Mouse (Mus musculus) neural tube, embryonic 11.5 days (tissue): ENCODE results near the gene Kiss1r. TPM values are rescaled to one million over a fixed set of nuclear protein-coding genes. Genes with fewer than 3 reads are reported as not detected.
"Not testable (repeated sequence)": the region's sequence is repeated elsewhere in the genome, so short reads cannot be mapped to it uniquely, and the experiment has no call there.

Experiments
- ATAC-seq: fragments of 200-750 bp; cut with Nextera tagmentation; 2 replicates; pipeline ENCODE4 v1.8.0; 2017; ENCODE audit warnings: moderate number of reproducible peaks, mild to moderate bottlenecking, moderate TSS enrichment, moderate library complexity; ENCODE audit not compliant: insufficient read depth, low FRiP score, low TSS enrichment
- DNase-seq: peaks from one replicate; pipeline ENCODE4 v3.0.0-alpha.2; 2015; ENCODE audit warnings: low spot score
- H3K27ac ChIP-seq: fragments of 300-500 bp; sonication (generic); 2 replicates; pipeline ENCODE4 v1.5.1; 2014; ENCODE audit warnings: low read depth, mild to moderate bottlenecking, low read length
- H3K27me3 ChIP-seq: fragments of 300-500 bp; sonication (generic); 2 replicates; pipeline ENCODE4 v1.6.1; 2014; ENCODE audit warnings: mild to moderate bottlenecking, low read length, mixed read lengths; ENCODE audit not compliant: control insufficient read depth, insufficient read depth
- H3K36me3 ChIP-seq: fragments of 300-500 bp; sonication (generic); 2 replicates; pipeline ENCODE4 v1.6.1; 2014; ENCODE audit warnings: mild to moderate bottlenecking, low read length, moderate library complexity, mixed read lengths; ENCODE audit not compliant: control insufficient read depth, insufficient read depth
- H3K4me1 ChIP-seq: fragments of 300-500 bp; sonication (generic); 2 replicates; pipeline ENCODE4 v1.6.1; 2014; ENCODE audit warnings: low read length, mixed read lengths; ENCODE audit not compliant: control insufficient read depth, insufficient read depth
- H3K4me2 ChIP-seq: fragments of 300-500 bp; sonication (generic); 2 replicates; pipeline ENCODE4 v1.6.1; 2014; ENCODE audit warnings: low read depth, mild to moderate bottlenecking, moderate library complexity
- H3K4me3 ChIP-seq: fragments of 300-500 bp; sonication (generic); 2 replicates; pipeline ENCODE4 v1.5.1; 2014; ENCODE audit warnings: low read depth, low read length
- H3K9ac ChIP-seq: fragments of 300-500 bp; sonication (generic); 2 replicates; pipeline ENCODE4 v1.6.1; 2014; ENCODE audit warnings: mild to moderate bottlenecking, low read length
- H3K9me3 ChIP-seq: fragments of 300-500 bp; sonication (generic); 2 replicates; pipeline ENCODE4 v1.6.1; 2016; ENCODE audit warnings: low read length; ENCODE audit not compliant: control insufficient read depth
- WGBS: fragments of 180-500 bp; shearing (Covaris S2); extraction: QIAGEN DNeasy Blood & Tissue Kit; methylation state at CpG from one replicate; pipeline ENCODE4 v1.1.7; 2014; 5-methylcytosine and 5-hydroxymethylcytosine counted together
- polyA plus RNA-seq: library from polyadenylated mRNA; unstranded; fragments of >200 nt; fragmentation: Nextera tagmentation; extraction: Ambion mirVana; gene quantifications from 2 replicates; pipeline ENCODE4 v1.2.1, GENCODE M21; 2014

Gene Kiss1r
- polyA plus RNA-seq, 1 experiment from 2014 or later, result 0.80 TPM

DNA sequence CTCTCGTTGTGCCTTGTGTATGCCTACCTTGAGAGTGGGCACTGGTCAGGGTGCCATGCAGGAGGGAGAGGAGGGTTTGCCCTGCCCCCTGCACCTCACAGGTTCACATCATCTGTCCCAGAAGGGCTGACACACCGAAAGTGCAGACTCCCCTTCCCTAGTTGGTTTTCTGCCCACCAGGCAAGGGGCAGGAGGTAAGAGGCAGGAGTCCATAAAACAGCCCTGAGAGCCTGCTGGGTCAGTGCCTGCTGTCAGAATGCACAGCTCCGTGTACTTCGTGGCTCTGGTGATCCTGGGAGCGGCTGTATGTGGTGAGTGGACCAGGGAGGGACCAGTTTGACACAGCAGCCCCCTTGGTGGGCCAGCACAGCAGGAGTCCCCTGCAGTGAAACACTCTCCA, 26.1 kb upstream of the Kiss1r start, which contains the start of gene Cfd:
Gene Cfd, plus strand, starts transcription at position 184 of the 400 bp plus-strand sequence.
- H3K4me3 ChIP-seq, result no peak within 1 kb of the TSS
- no peaks in the 10 kb centered on the region for H3K9me3 ChIP-seq
- no peak within 1 kb of the TSS for H3K4me2 ChIP-seq
- ATAC-seq (no peak), DNase-seq (no peak)
- H3K4me1 ChIP-seq, result no peaks in the 10 kb centered on the region
- H3K27ac ChIP-seq, result no peak within 1 kb of the TSS
- peaks cover under 1% of the 10 kb centered on the region for H3K36me3 ChIP-seq
- no peak within 1 kb of the TSS for H3K9ac ChIP-seq
- 35% methylated on average over 5 of the region's 5 CpGs for WGBS
- H3K27me3 ChIP-seq, result no peaks in the 10 kb centered on the region

DNA sequence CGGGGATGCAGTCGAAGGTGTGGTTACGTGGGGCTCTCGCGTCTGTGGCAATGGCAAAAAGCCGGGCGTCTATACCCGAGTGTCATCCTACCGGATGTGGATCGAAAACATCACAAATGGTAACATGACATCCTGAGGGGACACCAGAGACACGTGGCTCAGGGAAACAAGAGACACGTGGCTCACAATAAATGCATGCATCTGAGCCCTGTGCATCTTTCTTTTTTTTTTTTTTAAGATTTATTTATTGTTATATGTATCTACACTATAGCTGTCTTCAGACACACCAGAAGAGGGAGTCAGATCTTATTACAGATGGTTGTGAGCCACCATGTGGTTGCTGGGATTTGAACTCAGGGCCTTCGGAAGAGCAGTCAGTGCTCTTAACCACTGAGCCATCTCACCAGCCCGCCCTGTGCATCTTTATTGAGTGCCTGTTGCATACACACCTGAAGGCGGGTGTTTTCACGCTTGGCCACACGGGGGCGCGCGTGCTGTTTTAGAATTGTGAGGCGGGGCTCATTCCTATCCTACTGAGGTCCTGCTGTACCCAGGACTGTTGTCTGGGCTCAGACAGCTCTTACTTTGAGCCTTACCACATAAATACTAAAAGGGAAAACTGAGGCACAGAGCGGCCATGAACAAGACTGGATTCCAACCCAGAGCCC, 24.2 kb upstream of the Kiss1r start:
- H3K4me3 ChIP-seq, H3K36me3 ChIP-seq, H3K9me3 ChIP-seq, H3K4me2 ChIP-seq, H3K4me1 ChIP-seq, H3K27ac ChIP-seq, H3K9ac ChIP-seq, H3K27me3 ChIP-seq: not testable (repeated sequence)
- ATAC-seq (peak; percentile 33; the same call in 1 of the 2 replicates), DNase-seq (peak; percentile 85)
- 45% methylated on average over 22 of the region's 22 CpGs for WGBS

DNA sequence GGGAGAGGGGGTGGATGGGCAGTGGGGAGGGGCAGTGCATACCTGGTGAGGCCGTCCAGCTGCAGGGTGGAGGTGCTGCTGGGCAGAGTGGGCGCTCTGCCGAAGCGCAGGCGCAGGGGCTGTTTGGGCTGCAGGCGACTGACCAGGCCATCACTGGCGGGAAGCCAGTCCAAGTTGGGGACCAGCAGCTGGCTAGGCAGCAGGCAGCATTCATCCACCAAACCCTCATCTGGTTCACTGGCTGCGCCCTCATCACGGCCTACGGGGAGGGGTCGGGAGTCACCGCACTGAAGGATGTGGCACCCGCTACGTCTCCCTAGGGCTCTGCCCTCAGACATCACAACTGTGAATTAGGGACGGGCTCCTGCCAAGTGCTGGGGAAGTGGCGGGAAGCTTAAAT, 20.5 kb upstream of the Kiss1r start:
- no peaks in the 10 kb centered on the region for H3K9me3 ChIP-seq
- 92% methylated on average over 16 of the region's 16 CpGs for WGBS
- no peak overlapping the region for H3K4me3 ChIP-seq
- no peak for DNase-seq
- no peak overlapping the region for H3K27ac ChIP-seq
- H3K36me3 ChIP-seq, result peaks cover 8% of the 10 kb centered on the region
- 0 out of 2 replicates have a peak, but pooled peaks cover 2% of the 10 kb centered on the region for H3K27me3 ChIP-seq
- no peak for ATAC-seq
- H3K4me1 ChIP-seq, result peaks cover 4% of the 10 kb centered on the region; the same call in 1 of the 2 replicates
- no peak overlapping the region for H3K9ac ChIP-seq
- no peak overlapping the region for H3K4me2 ChIP-seq

DNA sequence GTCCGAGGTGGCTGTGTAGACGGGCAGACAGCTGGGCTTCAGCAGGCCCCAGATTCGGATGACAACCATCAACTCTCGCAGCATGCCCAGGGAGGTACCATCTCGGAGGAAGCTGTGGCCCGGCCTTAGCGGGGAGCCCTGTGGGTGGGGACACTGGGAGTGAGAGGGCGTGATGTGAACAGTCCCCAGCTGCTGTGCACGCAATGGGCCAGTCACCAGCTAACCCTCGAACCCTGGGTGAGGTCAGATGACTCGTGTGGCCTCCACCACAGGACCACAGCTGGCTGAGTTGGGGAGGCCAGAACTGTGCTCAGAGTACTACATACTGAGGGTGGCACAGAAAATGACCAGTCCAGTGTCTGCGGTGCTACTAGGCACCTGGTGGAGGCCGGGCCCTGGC, 20.0 kb upstream of the Kiss1r start:
- peaks cover 4% of the 10 kb centered on the region; the same call in 1 of the 2 replicates for H3K4me1 ChIP-seq
- no peaks in the 10 kb centered on the region for H3K9me3 ChIP-seq
- WGBS, result 84% methylated on average over 13 of the region's 13 CpGs
- ATAC-seq (no peak), DNase-seq (no peak)
- H3K36me3 ChIP-seq, result peaks cover 8% of the 10 kb centered on the region
- no peak overlapping the region for H3K4me3 ChIP-seq
- H3K27me3 ChIP-seq, result 0 out of 2 replicates have a peak, but pooled peaks cover 2% of the 10 kb centered on the region
- H3K4me2 ChIP-seq, result no peak overlapping the region
- no peak overlapping the region for H3K27ac ChIP-seq
- H3K9ac ChIP-seq, result no peak overlapping the region

DNA sequence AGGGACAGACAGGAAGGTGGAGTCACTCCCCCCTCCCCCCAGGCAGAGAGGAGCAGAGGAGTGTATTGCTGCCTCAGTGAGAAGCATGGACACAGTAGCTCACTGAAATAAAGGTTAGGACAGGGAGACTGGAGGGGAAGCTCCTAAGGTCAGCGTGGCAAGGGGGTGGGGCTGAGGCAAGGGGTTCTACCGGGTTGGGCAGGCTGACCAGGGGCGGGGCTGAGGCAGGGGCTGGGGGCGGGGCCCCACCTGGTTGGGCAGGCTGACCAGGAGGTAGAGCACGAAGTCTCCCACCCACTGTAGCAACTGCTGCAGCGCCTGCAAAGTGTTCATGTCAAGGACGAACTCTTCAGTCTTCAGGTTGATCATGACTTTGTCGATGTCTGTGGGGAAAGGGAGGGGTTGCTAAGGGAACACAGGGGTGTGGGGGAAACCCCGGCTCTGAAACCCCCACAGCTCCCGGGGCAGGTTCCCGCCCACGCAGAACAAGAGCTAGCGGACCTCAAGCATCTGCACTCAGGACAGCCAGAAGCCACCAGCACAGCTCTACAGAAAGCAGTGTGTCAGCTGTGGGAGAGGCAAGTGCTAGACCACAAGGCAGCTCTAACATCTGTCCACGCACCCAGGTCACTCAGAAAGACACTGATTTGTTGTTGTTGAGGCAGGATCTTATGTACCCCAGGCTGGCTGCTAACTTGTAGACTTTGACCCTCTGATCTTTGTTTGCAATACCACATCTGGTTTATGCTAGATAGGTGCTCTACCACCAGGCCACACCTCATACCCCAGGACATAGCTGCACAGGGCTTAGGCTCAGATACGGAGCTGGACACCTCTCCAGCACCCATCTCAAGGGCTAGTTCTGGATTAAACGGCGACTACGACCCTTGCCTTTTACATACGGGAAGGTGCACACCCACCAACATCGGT, 19.2 kb upstream of the Kiss1r start:
- H3K4me1 ChIP-seq, result peaks cover 4% of the 10 kb centered on the region; the same call in 1 of the 2 replicates
- no peak for ATAC-seq
- peaks cover 8% of the 10 kb centered on the region for H3K36me3 ChIP-seq
- H3K4me3 ChIP-seq, result no peak overlapping the region
- WGBS, result 50% methylated on average over 20 of the region's 20 CpGs
- no peak overlapping the region for H3K27ac ChIP-seq
- H3K4me2 ChIP-seq, result no peak overlapping the region
- no peak overlapping the region for H3K9ac ChIP-seq
- 0 out of 2 replicates have a peak, but pooled peaks cover 2% of the 10 kb centered on the region for H3K27me3 ChIP-seq
- no peaks in the 10 kb centered on the region for H3K9me3 ChIP-seq
- no peak for DNase-seq

DNA sequence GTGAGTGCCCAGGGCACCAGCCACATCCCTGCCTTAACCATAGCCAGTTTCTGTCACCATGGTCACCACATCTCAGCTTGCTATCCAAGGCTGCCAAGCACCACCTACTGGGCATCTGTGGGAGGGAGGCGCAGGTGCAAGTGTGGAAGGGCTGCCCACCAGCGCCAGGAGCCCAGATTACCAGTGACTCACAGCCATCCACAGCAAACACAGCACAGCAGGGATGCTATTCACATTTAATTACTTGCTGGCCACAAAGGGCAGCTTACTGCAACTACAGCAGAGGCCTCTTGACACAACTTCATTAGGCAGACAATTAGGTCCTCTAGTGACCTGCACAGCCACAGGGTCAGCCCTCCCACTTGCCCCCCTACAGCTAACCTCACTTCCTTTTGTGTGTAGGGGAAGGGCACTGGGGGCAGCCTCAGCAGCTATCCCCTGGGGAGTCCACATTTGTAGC, 15.8 kb upstream of the Kiss1r start:
- Histone ChIP-seq H3K27ac (peak overlapping the region; percentile 54; the same call in 1 of the 2 replicates), H3K4me1 (peaks cover 4% of the 10 kb centered on the region; the same call in 1 of the 2 replicates), H3K4me2 (no peak overlapping the region), H3K4me3 (no peak overlapping the region), H3K36me3 (peaks cover 13% of the 10 kb centered on the region), H3K9ac (no peak overlapping the region), H3K27me3 (0 out of 2 replicates have a peak, but pooled peaks cover 2% of the 10 kb centered on the region), H3K9me3 (no peaks in the 10 kb centered on the region)
- peak; percentile 49 for DNase-seq
- 17% methylated on average over 2 of the region's 2 CpGs for WGBS
- ATAC-seq, result peak; percentile 27; the same call in 1 of the 2 replicates

DNA sequence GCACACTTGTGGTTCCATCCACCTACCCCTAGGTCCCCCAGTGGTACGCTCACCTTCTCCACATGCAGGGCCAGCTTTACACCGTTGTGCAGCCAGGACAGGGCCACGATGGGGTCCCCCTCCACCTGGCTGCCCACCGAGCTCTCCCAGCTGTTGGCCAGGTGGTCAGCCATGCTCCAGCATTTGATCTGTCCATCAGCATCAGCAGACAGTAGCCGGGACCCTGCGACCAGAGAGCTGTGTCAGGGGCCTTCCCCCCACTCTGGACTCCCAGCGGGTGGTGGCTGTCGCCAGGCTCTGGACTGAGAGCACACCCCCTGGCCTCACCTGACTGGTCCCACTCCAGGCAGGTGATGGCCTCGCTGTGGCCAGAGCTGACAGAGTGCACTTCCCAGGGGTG, 10.1 kb upstream of the Kiss1r start:
- Histone ChIP-seq H3K9ac (no peak overlapping the region), H3K4me1 (no peaks in the 10 kb centered on the region), H3K36me3 (peaks cover 13% of the 10 kb centered on the region), H3K9me3 (no peaks in the 10 kb centered on the region), H3K27me3 (no peaks in the 10 kb centered on the region), H3K4me2 (no peak overlapping the region), H3K4me3 (no peak overlapping the region), H3K27ac (no peak overlapping the region)
- 94% methylated on average over 9 of the region's 9 CpGs for WGBS
- no peak for DNase-seq
- no peak for ATAC-seq

DNA sequence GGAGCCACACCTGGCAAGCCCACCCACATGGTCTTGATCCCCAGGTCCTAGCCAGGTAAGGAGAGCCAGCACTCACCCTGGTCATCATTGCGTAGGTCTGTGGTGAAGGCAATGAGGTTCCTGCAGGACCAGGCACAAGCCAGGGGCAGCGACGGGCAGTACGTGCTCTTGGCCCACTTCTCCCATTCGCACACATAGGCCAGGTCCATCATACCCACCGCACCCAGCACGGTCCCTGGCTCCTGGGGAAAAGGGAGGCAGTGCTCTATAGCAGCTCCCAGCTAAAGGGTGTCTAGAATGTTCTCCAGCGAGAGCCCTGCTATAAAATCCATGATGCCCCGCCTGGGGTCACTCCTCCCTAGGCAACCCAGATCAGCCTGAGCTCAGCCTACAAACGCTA, 9.4 kb upstream of the Kiss1r start:
- ATAC-seq (no peak), DNase-seq (no peak)
- Histone ChIP-seq H3K27me3 (no peaks in the 10 kb centered on the region), H3K9me3 (no peaks in the 10 kb centered on the region), H3K36me3 (peaks cover 16% of the 10 kb centered on the region), H3K4me2 (no peak overlapping the region), H3K4me1 (no peaks in the 10 kb centered on the region), H3K9ac (no peak overlapping the region), H3K4me3 (no peak overlapping the region), H3K27ac (no peak overlapping the region)
- WGBS, result 94% methylated on average over 10 of the region's 10 CpGs
